Mouse (Mus musculus): ENCODE measurements at regions not wholly inside any gene's neighbourhood (a gene's known extent, or its start where the extent isn't known, plus 50 kb on each side); places are given as distances from the start of the nearest gene placed in this dataset.
A peak's percentile ranks its signal among the peaks of the same experiment; 100 is the strongest.

- Histone ChIP-seq H3K4me3 (ENCODE audit: low read depth, low read length) (no peak overlapping the region), H3K4me1 (ENCODE audit: insufficient read depth) (peaks cover 4% of the 10 kb centered on the region; the same call in 1 of the 2 replicates)
Observed at GRCm38 (mm10) chr1:107677404-107677803, 87.6 kb downstream of the Serpinb8 start.

GRCm38 (mm10) chr1:107696858-107697257 is 107.1 kb downstream of the Serpinb8 start:
- Histone ChIP-seq H3K9me3 (ENCODE audit: low read length) (no peaks in the 10 kb centered on the region), H3K4me2 (ENCODE audit: low read depth) (no peak overlapping the region), H3K4me1 (ENCODE audit: insufficient read depth) (no peaks in the 10 kb centered on the region), H3K27me3 (ENCODE audit: insufficient read depth, low read length) (no peaks in the 10 kb centered on the region), H3K4me3 (ENCODE audit: low read depth, low read length) (no peak overlapping the region), H3K36me3 (ENCODE audit: insufficient read depth) (no peaks in the 10 kb centered on the region), H3K27ac (ENCODE audit: low read depth, low read length) (no peak overlapping the region), H3K9ac (no peak overlapping the region)
- ATAC-seq = no peak
- WGBS = 11% methylated on average over 2 of the region's 2 CpGs
- no peak for DNase-seq
- no peak for TF ChIP-seq CTCF (IDR thresholded peaks at IDR 0.05; ENCODE audit: low read depth)

More at GRCm38 (mm10) chr1:107677404-107677803, 87.6 kb downstream of the Serpinb8 start:
- Histone ChIP-seq H3K36me3 (ENCODE audit: insufficient read depth) (no peaks in the 10 kb centered on the region), H3K9me3 (ENCODE audit: low read length) (no peaks in the 10 kb centered on the region), H3K27me3 (ENCODE audit: insufficient read depth, low read length) (no peaks in the 10 kb centered on the region), H3K9ac (no peak overlapping the region), H3K27ac (ENCODE audit: low read depth, low read length) (no peak overlapping the region), H3K4me2 (ENCODE audit: low read depth) (no peak overlapping the region)
- no peak for ATAC-seq
- no peak for DNase-seq
- 35% methylated on average over 2 of the region's 2 CpGs for WGBS
- TF ChIP-seq CTCF (IDR thresholded peaks at IDR 0.05; ENCODE audit: low read depth) = no peak

DNA sequence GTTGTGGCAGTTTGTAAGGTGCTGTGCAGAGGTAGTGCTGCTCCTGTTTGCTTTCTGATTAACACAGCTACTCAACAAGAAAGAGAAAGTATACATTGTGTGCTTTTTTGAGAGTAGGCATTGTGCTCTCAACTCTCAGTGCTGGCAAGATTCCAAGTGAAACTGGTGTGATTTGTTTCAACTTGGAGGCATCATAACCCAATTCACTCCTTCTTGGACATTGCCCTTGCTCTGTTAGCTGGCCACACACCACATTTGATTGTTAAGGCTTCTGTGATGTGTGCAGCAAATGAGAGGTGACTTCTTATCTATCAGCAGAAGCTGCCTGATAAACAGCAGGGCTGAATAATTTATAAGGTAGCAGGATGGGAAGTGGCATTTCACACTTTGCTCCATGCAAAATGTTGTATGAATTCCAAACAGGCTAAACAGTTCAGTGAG is 116.3 kb downstream of the Serpinb8 start:
- ATAC-seq = no peak

GRCm38 (mm10) chr1:107708601-107709000 is 118.8 kb downstream of the Serpinb8 start:
- H3K4me3 ChIP-seq (ENCODE audit: low read depth, low read length) = no peak overlapping the region
- no peaks in the 10 kb centered on the region for H3K36me3 ChIP-seq (ENCODE audit: insufficient read depth)
- 93% methylated on average over 5 of the region's 5 CpGs for WGBS
- no peaks in the 10 kb centered on the region for H3K27me3 ChIP-seq (ENCODE audit: insufficient read depth, low read length)
- no peak for TF ChIP-seq CTCF (IDR thresholded peaks at IDR 0.05; ENCODE audit: low read depth)
- H3K27ac ChIP-seq (ENCODE audit: low read depth, low read length) = no peak overlapping the region
- H3K4me1 ChIP-seq (ENCODE audit: insufficient read depth) = no peaks in the 10 kb centered on the region
- ATAC-seq (no peak), DNase-seq (no peak)
- no peak overlapping the region for H3K9ac ChIP-seq
- H3K4me2 ChIP-seq (ENCODE audit: low read depth) = no peak overlapping the region
- H3K9me3 ChIP-seq (ENCODE audit: low read length) = no peaks in the 10 kb centered on the region

More for the DNA sequence above, 116.3 kb downstream of the Serpinb8 start:
- H3K4me2 ChIP-seq (ENCODE audit: low read depth) = no peak overlapping the region
- H3K9me3 ChIP-seq (ENCODE audit: low read length) = no peaks in the 10 kb centered on the region
- H3K36me3 ChIP-seq (ENCODE audit: insufficient read depth) = no peaks in the 10 kb centered on the region
- H3K4me1 ChIP-seq (ENCODE audit: insufficient read depth) = no peaks in the 10 kb centered on the region
- no peak overlapping the region for H3K27ac ChIP-seq (ENCODE audit: low read depth, low read length)
- TF ChIP-seq CTCF (IDR thresholded peaks at IDR 0.05; ENCODE audit: low read depth) = no peak
- no peaks in the 10 kb centered on the region for H3K27me3 ChIP-seq (ENCODE audit: insufficient read depth, low read length)
- H3K4me3 ChIP-seq (ENCODE audit: low read depth, low read length) = no peak overlapping the region
- peak; percentile 8 for DNase-seq
- H3K9ac ChIP-seq = no peak overlapping the region

DNA sequence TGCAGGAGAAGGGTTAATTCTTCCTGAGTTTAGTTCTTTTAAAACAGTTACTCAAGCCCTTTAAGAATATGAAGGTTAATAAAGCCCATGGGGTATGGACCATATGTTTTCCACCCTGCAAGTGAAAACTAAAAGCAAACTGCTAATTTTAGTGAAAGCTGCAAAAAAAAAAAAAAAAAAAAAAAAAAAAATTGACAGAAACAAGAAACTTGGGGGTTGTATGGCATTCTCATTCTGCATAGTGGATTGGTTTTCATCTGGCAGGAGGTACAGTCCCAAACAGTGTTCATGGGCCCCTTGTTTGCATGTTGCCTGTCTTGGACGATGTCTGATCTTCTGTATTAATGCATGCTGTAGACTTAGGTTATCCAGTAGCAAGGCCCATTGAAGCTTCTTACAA is 125.1 kb downstream of the Serpinb8 start:
- DNase-seq (no peak), ATAC-seq (no peak)
- Histone ChIP-seq H3K4me2 (ENCODE audit: low read depth) (no peak overlapping the region), H3K9ac (no peak overlapping the region), H3K4me1 (ENCODE audit: insufficient read depth) (no peaks in the 10 kb centered on the region), H3K9me3 (ENCODE audit: low read length) (no peaks in the 10 kb centered on the region), H3K27ac (ENCODE audit: low read depth, low read length) (no peak overlapping the region), H3K36me3 (ENCODE audit: insufficient read depth) (no peaks in the 10 kb centered on the region), H3K27me3 (ENCODE audit: insufficient read depth, low read length) (no peaks in the 10 kb centered on the region), H3K4me3 (ENCODE audit: low read depth, low read length) (no peak overlapping the region)
- no peak for TF ChIP-seq CTCF (IDR thresholded peaks at IDR 0.05; ENCODE audit: low read depth)
- 69% methylated on average over 1 of the region's 1 CpGs for WGBS

DNA sequence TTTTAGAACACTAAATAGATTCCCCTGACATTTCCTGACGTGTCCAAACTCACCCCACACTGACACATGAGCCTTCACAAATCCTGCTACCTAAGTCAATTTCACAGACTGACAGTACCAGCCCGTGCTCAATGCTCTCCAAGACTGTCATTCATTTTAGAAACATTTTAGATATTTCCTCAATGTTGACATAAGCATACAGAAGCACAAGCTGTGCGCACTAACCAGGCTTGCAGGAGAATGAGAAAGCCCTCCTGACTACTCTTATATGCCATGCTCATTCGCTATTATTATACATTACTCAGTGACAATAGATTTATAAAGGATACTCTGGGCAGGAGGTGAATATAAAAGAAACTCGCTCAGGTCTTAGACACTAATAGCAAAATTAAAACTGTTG is 129.5 kb downstream of the Serpinb8 start:
- DNase-seq (peak; percentile 11), ATAC-seq (peak; percentile 61)
- Histone ChIP-seq H3K9me3 (ENCODE audit: low read length) (no peaks in the 10 kb centered on the region), H3K4me3 (ENCODE audit: low read depth, low read length) (no peak overlapping the region), H3K9ac (no peak overlapping the region), H3K4me2 (ENCODE audit: low read depth) (no peak overlapping the region), H3K36me3 (ENCODE audit: insufficient read depth) (no peaks in the 10 kb centered on the region), H3K27me3 (ENCODE audit: insufficient read depth, low read length) (no peaks in the 10 kb centered on the region), H3K4me1 (ENCODE audit: insufficient read depth) (no peaks in the 10 kb centered on the region), H3K27ac (ENCODE audit: low read depth, low read length) (no peak overlapping the region)
- WGBS = 70% methylated on average over 5 of the region's 5 CpGs
- no peak for TF ChIP-seq CTCF (IDR thresholded peaks at IDR 0.05; ENCODE audit: low read depth)

GRCm38 (mm10) chr1:107728113-107728839 is 138.5 kb downstream of the Serpinb8 start:
- no peak overlapping the region for H3K27ac ChIP-seq (ENCODE audit: low read depth, low read length)
- no peak overlapping the region for H3K9ac ChIP-seq
- ATAC-seq (no peak), DNase-seq (no peak)
- no peaks in the 10 kb centered on the region for H3K4me1 ChIP-seq (ENCODE audit: insufficient read depth)
- no peaks in the 10 kb centered on the region for H3K27me3 ChIP-seq (ENCODE audit: insufficient read depth, low read length)
- H3K4me2 ChIP-seq (ENCODE audit: low read depth) = no peak overlapping the region
- H3K4me3 ChIP-seq (ENCODE audit: low read depth, low read length) = no peak overlapping the region
- no peaks in the 10 kb centered on the region for H3K9me3 ChIP-seq (ENCODE audit: low read length)
- 60% methylated on average over 11 of the region's 11 CpGs for WGBS
- TF ChIP-seq CTCF (IDR thresholded peaks at IDR 0.05; ENCODE audit: low read depth) = no peak
- H3K36me3 ChIP-seq (ENCODE audit: insufficient read depth) = no peaks in the 10 kb centered on the region
